Mouse (Mus musculus): ENCODE measurements around the gene Slc6a18. TPM values are rescaled to one million over a fixed set of nuclear protein-coding genes. Genes with fewer than 3 reads are reported as not detected.

The Slc6a18 gene
- polyA plus RNA-seq, 1 experiment: not detected

GRCm38 (mm10) chr13:73658953-73659352, 18.9 kb downstream of the Slc6a18 start:
- Histone ChIP-seq H3K4me3 (ENCODE audit: insufficient read depth, low read depth, low read length) (no peak overlapping the region), H3K27ac (replicated peaks; ENCODE audit: low read depth, low read length) (no peak overlapping the region), H3K4me1 (ENCODE audit: control insufficient read depth, insufficient read depth, insufficient read length, low read length) (no peaks in the 10 kb centered on the region)

GRCm38 (mm10) chr13:73654976-73655375, 22.8 kb downstream of the Slc6a18 start:
- Histone ChIP-seq H3K4me1 (ENCODE audit: control insufficient read depth, insufficient read depth, insufficient read length, low read length) (0 out of 2 replicates have a peak, but pooled peaks cover 2% of the 10 kb centered on the region), H3K4me3 (ENCODE audit: insufficient read depth, low read depth, low read length) (no peak overlapping the region), H3K27ac (replicated peaks; ENCODE audit: low read depth, low read length) (no peak overlapping the region)

- Histone ChIP-seq H3K27ac (replicated peaks; ENCODE audit: low read depth, low read length) (no peak overlapping the region), H3K4me3 (ENCODE audit: insufficient read depth, low read depth, low read length) (no peak overlapping the region), H3K4me1 (ENCODE audit: control insufficient read depth, insufficient read depth, insufficient read length, low read length) (0 out of 2 replicates have a peak, but pooled peaks cover 2% of the 10 kb centered on the region)
Measured at GRCm38 (mm10) chr13:73653266-73653665, 24.6 kb downstream of the Slc6a18 start.

GRCm38 (mm10) chr13:73646397-73647087, 31.3 kb downstream of the Slc6a18 start:
- Histone ChIP-seq H3K27ac (replicated peaks; ENCODE audit: low read depth, low read length) (no peak overlapping the region), H3K4me1 (ENCODE audit: control insufficient read depth, insufficient read depth, insufficient read length, low read length) (0 out of 2 replicates have a peak, but pooled peaks cover 2% of the 10 kb centered on the region), H3K4me3 (ENCODE audit: insufficient read depth, low read depth, low read length) (no peak overlapping the region)

GRCm38 (mm10) chr13:73641296-73641695, 36.5 kb downstream of the Slc6a18 start:
- Histone ChIP-seq H3K27ac (replicated peaks; ENCODE audit: low read depth, low read length) (no peak overlapping the region), H3K4me1 (ENCODE audit: control insufficient read depth, insufficient read depth, insufficient read length, low read length) (no peaks in the 10 kb centered on the region)

GRCm38 (mm10) chr13:73637826-73638225, 40.0 kb downstream of the Slc6a18 start:
- Histone ChIP-seq H3K27ac (replicated peaks; ENCODE audit: low read depth, low read length) (no peak overlapping the region), H3K4me3 (ENCODE audit: insufficient read depth, low read depth, low read length) (no peak overlapping the region), H3K4me1 (ENCODE audit: control insufficient read depth, insufficient read depth, insufficient read length, low read length) (no peaks in the 10 kb centered on the region)

More at GRCm38 (mm10) chr13:73641296-73641695, 36.5 kb downstream of the Slc6a18 start:
- no peak overlapping the region for H3K4me3 ChIP-seq (ENCODE audit: insufficient read depth, low read depth, low read length)

GRCm38 (mm10) chr13:73631837-73632236, 46.0 kb downstream of the Slc6a18 start:
- Histone ChIP-seq H3K27ac (replicated peaks; ENCODE audit: low read depth, low read length) (no peak overlapping the region), H3K4me3 (ENCODE audit: insufficient read depth, low read depth, low read length) (no peak overlapping the region), H3K4me1 (ENCODE audit: control insufficient read depth, insufficient read depth, insufficient read length, low read length) (peaks cover 5% of the 10 kb centered on the region)

GRCm38 (mm10) chr13:73628586-73629113, 49.2 kb downstream of the Slc6a18 start:
- Histone ChIP-seq H3K4me3 (ENCODE audit: insufficient read depth, low read depth, low read length) (no peak overlapping the region), H3K4me1 (ENCODE audit: control insufficient read depth, insufficient read depth, insufficient read length, low read length) (peaks cover 5% of the 10 kb centered on the region), H3K27ac (replicated peaks; ENCODE audit: low read depth, low read length) (no peak overlapping the region)

GRCm38 (mm10) chr13:73626745-73627549, 50.9 kb downstream of the Slc6a18 start, which contains the start of gene Tert:
Tert (plus strand) TSS chr13:73626911.
- Histone ChIP-seq H3K4me3 (ENCODE audit: insufficient read depth, low read depth, low read length) (peak within 1 kb of the TSS; percentile 60), H3K4me1 (ENCODE audit: control insufficient read depth, insufficient read depth, insufficient read length, low read length) (peaks cover 5% of the 10 kb centered on the region), H3K27ac (replicated peaks; ENCODE audit: low read depth, low read length) (no peak within 1 kb of the TSS)

GRCm38 (mm10) chr13:73626410-73626744, 51.4 kb downstream of the Slc6a18 start:
- Histone ChIP-seq H3K4me1 (ENCODE audit: control insufficient read depth, insufficient read depth, insufficient read length, low read length) (peaks cover 5% of the 10 kb centered on the region), H3K27ac (replicated peaks; ENCODE audit: low read depth, low read length) (no peak overlapping the region), H3K4me3 (ENCODE audit: insufficient read depth, low read depth, low read length) (peak overlapping the region; percentile 60; the same call in 1 of the 2 replicates)

- no peak overlapping the region for H3K27ac ChIP-seq (replicated peaks; ENCODE audit: low read depth, low read length)
- no peaks in the 10 kb centered on the region for H3K4me1 ChIP-seq (ENCODE audit: control insufficient read depth, insufficient read depth, insufficient read length, low read length)
- no peak overlapping the region for H3K4me3 ChIP-seq (ENCODE audit: insufficient read depth, low read depth, low read length)
Measured at GRCm38 (mm10) chr13:73620637-73621036, 57.2 kb downstream of the Slc6a18 start.

- Histone ChIP-seq H3K4me3 (ENCODE audit: insufficient read depth, low read depth, low read length) (no peak overlapping the region), H3K27ac (replicated peaks; ENCODE audit: low read depth, low read length) (no peak overlapping the region)
Measured at GRCm38 (mm10) chr13:73618406-73618805, 59.4 kb downstream of the Slc6a18 start.

More at GRCm38 (mm10) chr13:73618406-73618805, 59.4 kb downstream of the Slc6a18 start:
- no peaks in the 10 kb centered on the region for H3K4me1 ChIP-seq (ENCODE audit: control insufficient read depth, insufficient read depth, insufficient read length, low read length)

Measured in brown adipose tissue, adult 24 weeks (tissue).